Mouse (Mus musculus) left cerebral cortex, adult 6 months (tissue): Measurements from ENCODE around the gene Olfr1402. TPM values are rescaled to one million over a fixed set of nuclear protein-coding genes. Genes with fewer than 3 reads are reported as not detected.

Experiments used
- long read RNA-seq, 2 experiments: library from polyadenylated mRNA; unstranded; transcript quantifications; one replicate each; pipeline ENCODE4 v2.0.0; 2019 to 2020
- polyA plus RNA-seq: library from polyadenylated mRNA; unstranded; fragments of <200 nt; fragmentation: Nextera tagmentation; gene quantifications from 2 replicates; pipeline ENCODE4 v1.2.3, GENCODE M21; 2021

Olfr1402 gene
- not detected in 2 replicates for polyA plus RNA-seq
- long read RNA-seq, experiment 1: 0 reads
- long read RNA-seq, experiment 2: 0 reads

GRCm38 (mm10) chr3:97421920-97422319, at the start of gene Olfr1402:
Gene Olfr1402 (minus strand): TSS chr3:97422020.

Other genes with a start within 250 kb of the Olfr1402 start
- gene Bcl9, start 124.1 kb downstream of the Olfr1402 start, polyA plus RNA-seq: 17.5 and 24.2 TPM in 2 replicates
- gene Chd1l, start 188.2 kb upstream of the Olfr1402 start, polyA plus RNA-seq: 4.7 and 6.6 TPM in 2 replicates
- 2.6 and 2.7 TPM in 2 replicates for gene Fmo5, start 206.8 kb upstream of the Olfr1402 start, polyA plus RNA-seq
- gene Prkab2, start 236.2 kb upstream of the Olfr1402 start, polyA plus RNA-seq: 6.8 and 7.0 TPM in 2 replicates